In genomic region chr16:31313611-31314010, GRCm38 (mm10) we compare ENCODE assay signal across 20 mouse cellular contexts. TPM values are rescaled to one million over a fixed set of nuclear protein-coding genes. Genes with fewer than 3 reads are reported as not detected.
DNase-seq lines count a peak whose midpoint lies in the region; ATAC-seq and TF ChIP-seq lines count a peak whose summit lies in the region.
"Had no signal": no experiment of that assay in that cellular context is flagged by ENCODE, and none has a peak within 500 bp of the region (broad histone marks: within the 10 kb centered on the region; RNA-seq: fewer than 3 reads in every experiment).

No protein-coding gene starts in this region.

- no peaks in the 10 kb centered on the region for H3K36me3 ChIP-seq in embryonic facial prominence, embryonic 12.5 days
- no peaks in the 10 kb centered on the region for H3K36me3 ChIP-seq in limb, embryonic 11.5 days (ENCODE audit: control insufficient read depth, insufficient read depth, low read length)
- H3K36me3 ChIP-seq: heart, embryonic 13.5 days; midbrain, embryonic 15.5 days had no signal

- peak overlapping the region; percentile 75 for H3K27ac ChIP-seq in left cerebral cortex, adult 2 months
- peak overlapping the region; percentile 84; the same call in 1 of the 2 replicates for H3K27ac ChIP-seq in embryonic facial prominence, embryonic 12.5 days
- H3K27ac ChIP-seq in limb, embryonic 11.5 days (replicated peaks; ENCODE audit: low read depth, low read length): 0 out of 2 replicates have a peak overlapping the region, but pooled peaks have one; percentile 15
- H3K27ac ChIP-seq in olfactory bulb, adult 2 months (ENCODE audit: insufficient read depth, low read depth, low read length): peak overlapping the region; percentile 73; the same call in 1 of the 2 replicates
- H3K27ac ChIP-seq: heart, embryonic 13.5 days; midbrain, embryonic 15.5 days had no signal

- peaks cover 28% of the 10 kb centered on the region for H3K4me1 ChIP-seq in embryonic facial prominence, embryonic 12.5 days
- peaks cover 16% of the 10 kb centered on the region for H3K4me1 ChIP-seq in limb, embryonic 11.5 days (ENCODE audit: control insufficient read depth, insufficient read depth, low read length)
- H3K4me1 ChIP-seq in olfactory bulb, adult 2 months (ENCODE audit: control insufficient read depth, insufficient read depth, low read length): peaks cover 13% of the 10 kb centered on the region

- peak overlapping the region; percentile 23 for H3K4me3 ChIP-seq in left cerebral cortex, adult 2 months
- no peak overlapping the region for H3K4me3 ChIP-seq in embryonic facial prominence, embryonic 12.5 days
- H3K4me3 ChIP-seq in limb, embryonic 11.5 days (ENCODE audit: low read depth, low read length): no peak overlapping the region
- H3K4me3 ChIP-seq in olfactory bulb, adult 2 months (ENCODE audit: insufficient read depth, low read depth, low read length): peak overlapping the region; percentile 25
- H3K4me3 ChIP-seq: heart, embryonic 13.5 days; midbrain, embryonic 15.5 days had no signal

- 16% methylated on average over 2 of the region's 2 CpGs for WGBS in embryonic facial prominence, embryonic 12.5 days
- WGBS in limb, embryonic 11.5 days: 10% methylated on average over 2 of the region's 2 CpGs
- 84% methylated on average over 2 of the region's 2 CpGs for WGBS in olfactory bulb, adult 2 months

- DNase-seq in left cerebral cortex, adult 2 months (ENCODE audit: extremely low spot score in 1 of 2, low spot score in 2 of 2): no peak
- DNase-seq in left cerebral cortex, adult 8-10 months (ENCODE audit: low spot score in 2 of 2): no peak
- peak; percentile 74 for DNase-seq in limb, embryonic 11.5 days (ENCODE audit: low spot score)
- no peak for DNase-seq in urinary bladder, adult 2 months (ENCODE audit: low spot score)
- no peak for DNase-seq in kidney, postnatal 25 days
- DNase-seq: adrenal gland, adult 2 months; cerebellum, adult 9-11 months; gastrocnemius, postnatal 10 days; heart, adult 11 months; heart, postnatal 36 days; kidney, adult 2 months; kidney, postnatal 10 days; lung, adult 18-20 months; lung, postnatal 14 days; thymus, postnatal 14 days had no signal

- no peak for TF ChIP-seq CTCF in left cerebral cortex, adult 2 months (IDR thresholded peaks at IDR 0.05)
- no peak for TF ChIP-seq CTCF in olfactory bulb, adult 2 months (IDR thresholded peaks at IDR 0.05; ENCODE audit: insufficient read depth, low read depth, low read length)

- no peaks in the 10 kb centered on the region for H3K9me3 ChIP-seq in embryonic facial prominence, embryonic 12.5 days
- no peaks in the 10 kb centered on the region for H3K9me3 ChIP-seq in limb, embryonic 11.5 days (ENCODE audit: control insufficient read depth, low read length)
- H3K9me3 ChIP-seq: heart, embryonic 13.5 days; midbrain, embryonic 15.5 days had no signal

- no peak for ATAC-seq in embryonic facial prominence, embryonic 12.5 days (ENCODE audit: insufficient number of reproducible peaks, insufficient read depth, low FRiP score, low TSS enrichment)
- ATAC-seq in limb, embryonic 11.5 days (ENCODE audit: insufficient number of reproducible peaks, low FRiP score, low TSS enrichment, low read depth): no peak
- ATAC-seq: midbrain, embryonic 15.5 days had no signal

- TF ChIP-seq POLR2A in olfactory bulb, adult 2 months (IDR thresholded peaks at IDR 0.05; ENCODE audit: insufficient read depth, low read depth, low read length): no peak

- H3K4me2 ChIP-seq in embryonic facial prominence, embryonic 12.5 days (replicated peaks): no peak overlapping the region
- H3K4me2 ChIP-seq in limb, embryonic 11.5 days (ENCODE audit: low read depth, severe bottlenecking): no peak overlapping the region
- H3K4me2 ChIP-seq: heart, embryonic 13.5 days; midbrain, embryonic 15.5 days had no signal

- intact Hi-C loops in left cerebral cortex, adult 2 months (cut with DNase I): no loop called here

- no peak overlapping the region for H3K9ac ChIP-seq in embryonic facial prominence, embryonic 12.5 days
- H3K9ac ChIP-seq in limb, embryonic 11.5 days (ENCODE audit: low read length): no peak overlapping the region
- H3K9ac ChIP-seq: heart, embryonic 13.5 days; midbrain, embryonic 15.5 days had no signal

- H3K27me3 ChIP-seq in embryonic facial prominence, embryonic 12.5 days: no peaks in the 10 kb centered on the region
- H3K27me3 ChIP-seq in limb, embryonic 11.5 days (ENCODE audit: control insufficient read depth, insufficient read depth, low read length): no peaks in the 10 kb centered on the region
- H3K27me3 ChIP-seq: heart, embryonic 13.5 days; midbrain, embryonic 15.5 days had no signal

RNA-seq across cellular contexts. Expression of gene Apod, which starts 1.0 kb away (rescaled TPM):
- 100 to 1,000 TPM; 125 to 160 TPM for total RNA-seq in left cerebral cortex, adult 2 months (2021)
- 100 to 1,000 TPM; 234 to 245 (median 236) TPM for total RNA-seq in left cerebral cortex, adult 8-10 months (2022)
- 24.6 and 24.8 TPM in 2 replicates for polyA plus RNA-seq in embryonic facial prominence, embryonic 12.5 days (2016; fragmentation: Nextera tagmentation; extraction: Ambion mirVana)
- polyA plus RNA-seq in limb, embryonic 11.5 days (2014; fragmentation: Nextera tagmentation; extraction: Ambion mirVana): 7.8 and 8.8 TPM in 2 replicates
- 592 and 662 TPM in 2 replicates for polyA plus RNA-seq in olfactory bulb, adult 2 months (2012; ENCODE audit: insufficient read depth, insufficient read length, low replicate concordance, missing spikeins)
- 38.4 and 57.2 TPM in 2 replicates for polyA plus RNA-seq in urinary bladder, adult 2 months (2012; rRNA removed)
- total RNA-seq: liver, adult 2 months had no signal
- polyA plus RNA-seq: liver, adult 2 months had no signal

RNA-seq across cellular contexts. Expression of gene Ppp1r2, which starts 38.5 kb away (rescaled TPM):
- 100 to 1,000 TPM in 1 of 2 experiments, 10 to 100 TPM in 1; 92.8 to 107 TPM for total RNA-seq in left cerebral cortex, adult 2 months (2021)
- total RNA-seq in left cerebral cortex, adult 8-10 months (2022): 100 to 1,000 TPM; 108 to 126 (median 124) TPM
- 89.2 and 90.2 TPM in 2 replicates for polyA plus RNA-seq in embryonic facial prominence, embryonic 12.5 days (2016; fragmentation: Nextera tagmentation; extraction: Ambion mirVana)
- 78.4 and 82.1 TPM in 2 replicates for polyA plus RNA-seq in limb, embryonic 11.5 days (2014; fragmentation: Nextera tagmentation; extraction: Ambion mirVana)
- polyA plus RNA-seq in olfactory bulb, adult 2 months (2012; ENCODE audit: insufficient read depth, insufficient read length, low replicate concordance, missing spikeins): not detected in 2 replicates
- polyA plus RNA-seq in urinary bladder, adult 2 months (2012; rRNA removed): 72.3 and 91.1 TPM in 2 replicates

Comparison
In these comparisons a context has a peak if more than half of its experiments do, and no peak if none do; other contexts are left out.
1. H3K27ac ChIP-seq: peak in every context shown above with its lines; median percentile 84 in embryonic facial prominence, embryonic 12.5 days; 75 in left cerebral cortex, adult 2 months; 73 in olfactory bulb, adult 2 months; 15 in limb, embryonic 11.5 days.
2. H3K4me3 ChIP-seq: peak in left cerebral cortex, adult 2 months (single experiment) and olfactory bulb, adult 2 months (single experiment); none in embryonic facial prominence, embryonic 12.5 days (single experiment) and limb, embryonic 11.5 days (single experiment).
3. RNA of gene Apod, which starts 1.0 kb away (polyA plus RNA-seq): 592 to 662 TPM in olfactory bulb, adult 2 months; 38.4 to 57.2 TPM in urinary bladder, adult 2 months, 24.6 to 24.8 TPM in embryonic facial prominence, embryonic 12.5 days and 7.8 to 8.8 TPM in limb, embryonic 11.5 days; every median in the first group is over 10 times any median in the second.